Mouse (Mus musculus) right cerebral cortex, postnatal 10 days (tissue): ENCODE data around the gene Arl6ip4.

Source experiments
- DNase-seq, 2 experiments: peaks; one replicate each; pipeline ENCODE4 v3.0.0; 2021; ENCODE audit warnings: low spot score in 2 of 2

Gene Arl6ip4

GRCm38 (mm10) chr5:124150895-124151294, 35.0 kb downstream of the Arl6ip4 start:
- no peak for DNase-seq

GRCm38 (mm10) chr5:124152734-124153133, 36.8 kb downstream of the Arl6ip4 start:
- DNase-seq: no peak

- DNase-seq: no peak
These were observed 40.1 kb downstream of the Arl6ip4 start for GRCm38 (mm10) chr5:124155943-124156342.

- no peak for DNase-seq
These were observed 42.4 kb downstream of the Arl6ip4 start for GRCm38 (mm10) chr5:124158305-124158704.

GRCm38 (mm10) chr5:124159453-124159852, 43.6 kb downstream of the Arl6ip4 start:
- no peak for DNase-seq

GRCm38 (mm10) chr5:124161831-124162230, 45.9 kb downstream of the Arl6ip4 start:
- DNase-seq: peak in 1 of 2 experiments; percentile 26

- DNase-seq: peak; percentile 76 to 79
These were observed 46.7 kb downstream of the Arl6ip4 start for GRCm38 (mm10) chr5:124162577-124162976.

- DNase-seq: peak in 1 of 2 experiments; percentile 18
These were observed 47.6 kb downstream of the Arl6ip4 start for GRCm38 (mm10) chr5:124163445-124163844.

- peak; percentile 60 to 77 for DNase-seq
These were observed 50.0 kb downstream of the Arl6ip4 start for GRCm38 (mm10) chr5:124165622-124166570.

GRCm38 (mm10) chr5:124166741-124167140, 50.9 kb downstream of the Arl6ip4 start:
- no peak for DNase-seq

GRCm38 (mm10) chr5:124167621-124168020, 51.7 kb downstream of the Arl6ip4 start:
- no peak for DNase-seq
